Mouse (Mus musculus) olfactory bulb, adult 2 months (tissue): ENCODE measurements at regions not wholly inside any gene's neighbourhood (a gene's known extent, or its start where the extent isn't known, plus 50 kb on each side); places are given as distances from the start of the nearest gene placed in this dataset.

Experiments used
- CTCF ChIP-seq: fragments of 200-500 bp; IDR thresholded peaks from 2 replicates; pipeline ENCODE4 v1.5.1; 2012; ENCODE audit warnings: low read depth, mild to moderate bottlenecking, low read length, moderate library complexity; ENCODE audit not compliant: insufficient read depth
- POLR2A ChIP-seq: fragments of 200-500 bp; IDR thresholded peaks from 2 replicates; pipeline ENCODE4 v1.6.1; 2012; ENCODE audit warnings: mild to moderate bottlenecking, low read depth, low read length, moderate library complexity; ENCODE audit not compliant: insufficient read depth

DNA sequence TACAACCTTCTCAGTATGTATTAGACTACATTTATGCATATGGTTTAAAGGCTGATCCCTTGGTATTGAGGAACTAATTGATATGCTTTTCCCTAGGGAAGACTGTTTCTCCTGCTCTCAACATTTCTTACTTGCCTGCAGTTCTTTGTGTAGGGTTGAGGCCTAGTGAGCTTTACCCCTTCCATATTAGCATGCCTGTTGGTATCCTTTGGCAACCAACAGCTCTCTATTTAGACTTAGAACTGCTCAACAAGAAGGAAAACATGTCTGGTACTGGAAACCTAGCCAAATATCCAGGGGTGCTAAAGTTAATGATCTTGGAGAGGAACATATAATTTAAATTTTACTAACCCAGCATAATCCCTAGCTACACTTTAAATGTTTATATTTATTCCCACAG lies 270.9 kb upstream of the Tmem161b start:
- TF ChIP-seq CTCF = no peak
- no peak for TF ChIP-seq POLR2A
